Mouse (Mus musculus) testis, adult 2 months (tissue): Measurements from ENCODE around the gene Pepd. TPM values are rescaled to one million over a fixed set of nuclear protein-coding genes. Genes with fewer than 3 reads are reported as not detected.

Experiments
- H3K27ac ChIP-seq: fragments of 200-500 bp; 2 replicates; pipeline ENCODE4 v1.5.1; 2012; ENCODE audit warnings: low read depth, low read length; ENCODE audit not compliant: control insufficient read depth, insufficient read depth
- H3K27me3 ChIP-seq: fragments of 200-500 bp; 2 replicates; pipeline ENCODE4 v1.6.1; 2012; ENCODE audit warnings: mild to moderate bottlenecking, low read length, moderate library complexity; ENCODE audit not compliant: control insufficient read depth, insufficient read depth
- H3K36me3 ChIP-seq: fragments of 200-500 bp; 2 replicates; pipeline ENCODE4 v1.6.1; 2012; ENCODE audit warnings: mild to moderate bottlenecking, low read length; ENCODE audit not compliant: control insufficient read depth, insufficient read depth
- H3K4me1 ChIP-seq: fragments of 200-500 bp; 2 replicates; pipeline ENCODE4 v1.6.1; 2012; ENCODE audit warnings: low read length; ENCODE audit not compliant: control insufficient read depth, insufficient read depth
- H3K4me3 ChIP-seq: fragments of 200-500 bp; 2 replicates; pipeline ENCODE4 v1.5.1; 2012; ENCODE audit warnings: low read depth, mild to moderate bottlenecking, low read length, moderate library complexity, mixed read lengths; ENCODE audit not compliant: control insufficient read depth
- CTCF ChIP-seq: fragments of 200-500 bp; IDR thresholded peaks from 2 replicates; pipeline ENCODE4 v1.5.1; 2012; ENCODE audit warnings: low read depth, mild to moderate bottlenecking, inconsistent platforms, low read length, moderate library complexity; ENCODE audit not compliant: control insufficient read depth, insufficient read depth, insufficient replicate concordance
- POLR2A ChIP-seq: fragments of 200-500 bp; IDR thresholded peaks from 2 replicates; pipeline ENCODE4 v1.6.1; 2012; ENCODE audit warnings: low read depth, mild to moderate bottlenecking, inconsistent platforms, low read length, moderate library complexity; ENCODE audit not compliant: control insufficient read depth
- polyA plus RNA-seq: library from polyadenylated mRNA; depleted of rRNA; stranded (reverse); fragments of >200 nt; gene quantifications from 2 replicates; pipeline ENCODE4 v1.2.3, GENCODE M21; 2012; rRNA removed

Gene Pepd
- polyA plus RNA-seq, 1 experiment, result 15.4 TPM

GRCm38 (mm10) chr7:35084565-35085360 is 172.6 kb downstream of the Pepd start:
- no peak overlapping the region; the same call in none of the 2 replicates for H3K4me3 ChIP-seq
- H3K4me1 ChIP-seq, result peaks cover 5% of the 10 kb centered on the region
- peaks cover 4% of the 10 kb centered on the region; the same call in 1 of the 2 replicates for H3K27me3 ChIP-seq
- H3K27ac ChIP-seq, result no peak overlapping the region
- TF ChIP-seq CTCF (no peak), POLR2A (no peak)
- H3K36me3 ChIP-seq, result no peaks in the 10 kb centered on the region

GRCm38 (mm10) chr7:35086271-35086861 is 174.2 kb downstream of the Pepd start:
- Histone ChIP-seq H3K27ac (no peak overlapping the region), H3K4me3 (peak overlapping the region; percentile 76), H3K27me3 (peaks cover 4% of the 10 kb centered on the region; the same call in 1 of the 2 replicates)

DNA sequence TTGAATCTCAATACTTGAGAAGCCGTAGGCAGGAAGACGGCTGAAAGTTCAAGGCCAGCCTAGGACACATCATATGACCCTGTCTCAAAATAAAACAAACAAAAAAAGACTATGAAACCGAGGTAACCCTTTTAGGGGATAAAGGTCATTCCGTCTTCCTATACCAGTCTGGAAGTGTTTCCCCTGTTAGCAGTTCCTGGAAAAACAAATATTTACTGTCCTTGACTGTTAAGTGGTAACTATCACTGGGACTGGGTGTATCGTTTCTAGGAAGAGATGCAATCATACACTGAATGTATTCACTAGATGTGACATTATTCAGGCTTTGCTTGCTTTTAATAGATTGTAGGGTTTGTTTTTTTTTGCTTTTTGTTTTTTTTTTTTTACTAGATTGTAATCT is 178.4 kb downstream of the Pepd start:
- Histone ChIP-seq H3K27ac (no peak overlapping the region), H3K27me3 (peaks cover 4% of the 10 kb centered on the region; the same call in 1 of the 2 replicates), H3K36me3 (no peaks in the 10 kb centered on the region), H3K4me3 (no peak overlapping the region), H3K4me1 (peaks cover 5% of the 10 kb centered on the region)
- TF ChIP-seq POLR2A, result no peak
- no peak for TF ChIP-seq CTCF

More at GRCm38 (mm10) chr7:35086271-35086861, 174.2 kb downstream of the Pepd start:
- H3K36me3 ChIP-seq, result no peaks in the 10 kb centered on the region
- H3K4me1 ChIP-seq, result peaks cover 5% of the 10 kb centered on the region
- TF ChIP-seq CTCF (no peak), POLR2A (no peak)

Other genes with a start within 250 kb of the Pepd start
- 0.69 TPM in 1 of 2 replicates, not detected in the other for gene Chst8, start 99.7 kb upstream of the Pepd start, polyA plus RNA-seq
- gene Cebpg, start 144.2 kb downstream of the Pepd start, polyA plus RNA-seq, result 30.8 and 35.5 TPM in 2 replicates
- gene Cebpa, start 206.9 kb downstream of the Pepd start, polyA plus RNA-seq, result 1.7 and 2.6 TPM in 2 replicates